Mouse (Mus musculus) heart, embryonic 11.5 days (tissue): ENCODE measurements at regions not wholly inside any gene's neighbourhood (a gene's known extent, or its start where the extent isn't known, plus 50 kb on each side); places are given as distances from the start of the nearest gene placed in this dataset.

Experiments used
- ATAC-seq: fragments of 200-750 bp; cut with Nextera tagmentation; replicated peaks from 2 replicates; pipeline ENCODE4 v1.8.0; 2017; ENCODE audit warnings: moderate library complexity; ENCODE audit not compliant: insufficient number of reproducible peaks, low FRiP score, low TSS enrichment
- H3K27ac ChIP-seq: fragments of 300-500 bp; sonication (generic); 2 replicates; pipeline ENCODE4 v1.5.1; 2014; ENCODE audit warnings: mild to moderate bottlenecking, low read depth, low read length
- H3K27me3 ChIP-seq: fragments of 300-500 bp; sonication (generic); 2 replicates; pipeline ENCODE4 v1.6.1; 2014; ENCODE audit warnings: mild to moderate bottlenecking, low read length, mixed read lengths; ENCODE audit not compliant: control insufficient read depth, insufficient read depth
- H3K36me3 ChIP-seq: fragments of 300-500 bp; sonication (generic); 2 replicates; pipeline ENCODE4 v1.6.1; 2014; ENCODE audit warnings: mild to moderate bottlenecking, low read length, moderate library complexity, mixed read lengths; ENCODE audit not compliant: control insufficient read depth, insufficient read depth
- H3K4me1 ChIP-seq: fragments of 300-500 bp; sonication (generic); 2 replicates; pipeline ENCODE4 v1.6.1; 2014; ENCODE audit warnings: low read length; ENCODE audit not compliant: control insufficient read depth, insufficient read depth
- H3K4me2 ChIP-seq: fragments of 300-500 bp; sonication (generic); 2 replicates; pipeline ENCODE4 v1.6.1; 2014; ENCODE audit warnings: mild to moderate bottlenecking, moderate library complexity
- H3K4me3 ChIP-seq: fragments of 300-500 bp; sonication (generic); 2 replicates; pipeline ENCODE4 v1.5.1; 2014; ENCODE audit warnings: low read depth, low read length
- H3K9ac ChIP-seq: fragments of 300-500 bp; sonication (generic); 2 replicates; pipeline ENCODE4 v1.6.1; 2014; ENCODE audit warnings: mild to moderate bottlenecking, low read depth, low read length, moderate library complexity
- H3K9me3 ChIP-seq: fragments of 300-500 bp; sonication (generic); replicated peaks from 2 replicates; pipeline ENCODE4 v1.6.1; 2016; ENCODE audit warnings: low read length; ENCODE audit not compliant: control insufficient read depth
- whole genome bisulfite sequencing: fragments of 180-500 bp; shearing (Covaris S2); extraction: QIAGEN DNeasy Blood & Tissue Kit; methylation state at CpG from one replicate; pipeline ENCODE4 v1.1.7; 2014; ENCODE audit not compliant: insufficient replicate concordance; 5-methylcytosine and 5-hydroxymethylcytosine counted together

DNA sequence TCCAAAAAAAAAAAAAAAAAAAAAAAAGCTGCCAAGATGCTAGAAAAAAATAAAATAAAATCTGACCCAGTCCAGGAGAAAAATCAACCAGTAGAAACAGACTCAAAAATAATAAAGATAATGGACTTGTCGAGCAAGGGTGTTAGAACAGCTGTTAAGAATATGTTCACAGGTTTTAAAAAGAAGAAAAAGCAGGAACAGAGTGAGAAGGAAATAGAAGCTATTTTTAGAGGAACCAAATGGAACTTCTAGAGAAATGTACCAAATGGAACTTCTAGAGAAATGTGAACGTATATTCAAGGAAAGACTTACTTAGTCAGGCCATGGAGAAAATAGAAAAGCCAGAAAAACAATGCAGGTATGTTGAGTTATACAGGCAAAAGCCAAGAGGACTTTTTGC, 662.4 kb upstream of the Jmjd1c start:
- no peak overlapping the region for H3K4me3 ChIP-seq

DNA sequence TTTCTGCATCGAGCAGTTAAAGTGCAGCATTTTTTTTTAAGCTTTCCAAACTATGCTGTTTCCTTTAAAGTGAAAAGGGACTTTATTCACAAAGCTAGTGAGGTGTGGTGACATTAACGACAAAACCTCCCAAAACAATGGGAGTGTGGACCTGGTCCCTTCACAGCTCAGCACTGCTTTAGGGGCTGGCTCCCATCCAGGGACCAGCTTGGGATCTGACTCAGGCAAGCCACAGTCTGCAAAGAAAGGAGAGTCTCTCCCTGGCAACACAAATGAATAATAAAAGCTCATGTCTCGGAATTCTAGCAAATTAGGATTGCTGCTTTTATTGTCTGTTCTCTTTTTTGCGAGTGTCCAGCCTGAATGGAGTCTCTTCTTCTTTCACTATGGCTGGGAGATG, 625.2 kb upstream of the Jmjd1c start:
- Histone ChIP-seq H3K9me3 (no peaks in the 10 kb centered on the region), H3K36me3 (no peaks in the 10 kb centered on the region), H3K4me3 (no peak overlapping the region), H3K4me1 (no peaks in the 10 kb centered on the region), H3K27me3 (no peaks in the 10 kb centered on the region), H3K27ac (no peak overlapping the region), H3K9ac (no peak overlapping the region), H3K4me2 (no peak overlapping the region)
- 75% methylated on average over 4 of the region's 4 CpGs for WGBS
- ATAC-seq, result no peak

More for the DNA sequence above, 662.4 kb upstream of the Jmjd1c start:
- H3K36me3 ChIP-seq, result no peaks in the 10 kb centered on the region
- 68% methylated on average over 2 of the region's 2 CpGs for WGBS
- no peaks in the 10 kb centered on the region for H3K4me1 ChIP-seq
- ATAC-seq, result no peak
- no peaks in the 10 kb centered on the region for H3K9me3 ChIP-seq
- no peak overlapping the region for H3K9ac ChIP-seq
- H3K27ac ChIP-seq, result no peak overlapping the region
- no peak overlapping the region for H3K4me2 ChIP-seq
- no peaks in the 10 kb centered on the region for H3K27me3 ChIP-seq

- Histone ChIP-seq H3K36me3 (no peaks in the 10 kb centered on the region), H3K27ac (no peak overlapping the region), H3K4me1 (no peaks in the 10 kb centered on the region), H3K4me2 (no peak overlapping the region), H3K9me3 (no peaks in the 10 kb centered on the region), H3K4me3 (no peak overlapping the region), H3K27me3 (no peaks in the 10 kb centered on the region), H3K9ac (no peak overlapping the region)
- WGBS, result 74% methylated on average over 4 of the region's 4 CpGs
- ATAC-seq, result no peak
Measured at GRCm38 (mm10) chr10:66472038-66472437, 623.9 kb upstream of the Jmjd1c start.

GRCm38 (mm10) chr10:66475187-66475735, 620.7 kb upstream of the Jmjd1c start:
- Histone ChIP-seq H3K4me3 (no peak overlapping the region), H3K4me1 (no peaks in the 10 kb centered on the region), H3K36me3 (no peaks in the 10 kb centered on the region), H3K9me3 (no peaks in the 10 kb centered on the region), H3K27ac (no peak overlapping the region), H3K9ac (no peak overlapping the region), H3K4me2 (no peak overlapping the region), H3K27me3 (no peaks in the 10 kb centered on the region)
- ATAC-seq, result no peak
- WGBS, result 67% methylated on average over 1 of the region's 1 CpGs

DNA sequence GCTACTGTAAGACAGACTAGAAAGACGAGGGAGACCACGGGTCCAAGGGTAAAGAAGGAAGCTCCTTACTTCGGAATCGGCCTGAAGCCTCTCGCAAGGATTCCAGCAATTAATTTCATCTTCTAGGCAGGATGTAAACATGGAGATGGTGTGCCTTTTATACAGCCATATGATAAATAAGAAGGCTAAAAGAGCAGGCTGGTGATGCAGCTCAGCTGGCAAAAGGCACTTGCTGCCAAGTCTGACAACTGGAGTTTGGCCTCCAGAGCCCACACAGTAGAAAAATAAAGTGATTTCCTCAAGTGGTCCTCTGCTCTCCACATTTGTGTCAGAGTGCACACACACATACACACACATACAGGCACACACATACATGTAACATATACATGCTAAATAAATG, 605.1 kb upstream of the Jmjd1c start:
- Histone ChIP-seq H3K36me3 (no peaks in the 10 kb centered on the region), H3K9me3 (no peaks in the 10 kb centered on the region), H3K4me1 (no peaks in the 10 kb centered on the region), H3K4me3 (no peak overlapping the region), H3K27ac (no peak overlapping the region), H3K4me2 (no peak overlapping the region), H3K9ac (no peak overlapping the region), H3K27me3 (no peaks in the 10 kb centered on the region)
- no peak for ATAC-seq
- 80% methylated on average over 5 of the region's 5 CpGs for WGBS

DNA sequence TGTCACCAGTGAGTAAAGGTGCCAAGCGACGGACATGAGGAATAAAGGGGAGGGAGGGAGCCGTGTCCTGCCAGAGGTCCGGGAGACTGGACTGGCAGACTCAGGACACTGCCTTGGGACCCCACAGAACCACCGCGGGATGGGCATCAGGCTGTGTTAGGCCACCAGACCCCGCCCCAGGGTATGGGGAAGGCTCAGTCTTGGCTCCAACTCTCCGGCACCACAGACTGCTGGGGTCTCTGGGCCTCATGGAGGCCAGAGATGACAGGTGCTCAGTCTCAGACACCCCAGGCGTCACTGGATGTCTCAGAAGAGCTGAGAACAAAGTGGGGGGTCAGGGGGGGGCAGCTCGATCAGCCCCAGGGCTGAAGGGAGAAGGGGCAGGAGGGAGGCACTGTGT, 604.1 kb upstream of the Jmjd1c start:
- H3K4me2 ChIP-seq, result no peak overlapping the region
- 56% methylated on average over 10 of the region's 10 CpGs for WGBS
- ATAC-seq, result no peak
- H3K9me3 ChIP-seq, result no peaks in the 10 kb centered on the region
- no peak overlapping the region for H3K27ac ChIP-seq
- H3K4me1 ChIP-seq, result no peaks in the 10 kb centered on the region
- H3K36me3 ChIP-seq, result no peaks in the 10 kb centered on the region
- no peaks in the 10 kb centered on the region for H3K27me3 ChIP-seq
- H3K9ac ChIP-seq, result no peak overlapping the region
- H3K4me3 ChIP-seq, result no peak overlapping the region

- no peak overlapping the region for H3K4me3 ChIP-seq
- no peak overlapping the region for H3K4me2 ChIP-seq
- no peaks in the 10 kb centered on the region for H3K36me3 ChIP-seq
- no peak overlapping the region for H3K9ac ChIP-seq
- H3K27me3 ChIP-seq, result no peaks in the 10 kb centered on the region
- WGBS, result 78% methylated on average over 5 of the region's 5 CpGs
- no peaks in the 10 kb centered on the region for H3K9me3 ChIP-seq
- no peak for ATAC-seq
- H3K4me1 ChIP-seq, result no peaks in the 10 kb centered on the region
- H3K27ac ChIP-seq, result no peak overlapping the region
Measured at GRCm38 (mm10) chr10:66539846-66540245, 556.1 kb upstream of the Jmjd1c start.

DNA sequence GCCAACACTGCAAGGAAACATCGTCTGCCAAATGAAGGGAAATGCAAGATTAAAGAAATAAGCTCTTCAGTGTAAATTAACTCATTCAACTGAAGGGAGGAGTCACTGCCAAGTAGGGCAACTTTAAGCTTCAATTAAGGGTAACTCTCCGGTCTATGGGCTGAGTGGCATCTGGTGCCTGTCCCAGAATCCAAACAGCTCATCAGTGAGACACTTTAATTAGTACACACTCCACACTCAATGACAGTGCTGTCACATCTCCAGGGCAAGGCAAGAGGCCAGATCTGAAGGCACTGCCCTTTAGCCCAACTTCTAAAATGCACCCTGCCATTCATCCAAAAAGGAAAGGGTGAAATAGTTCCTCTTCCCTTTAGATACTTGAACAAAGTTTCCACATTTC, 549.3 kb upstream of the Jmjd1c start:
- Histone ChIP-seq H3K4me1 (no peaks in the 10 kb centered on the region), H3K27ac (no peak overlapping the region), H3K4me2 (no peak overlapping the region), H3K9ac (no peak overlapping the region), H3K4me3 (no peak overlapping the region), H3K36me3 (no peaks in the 10 kb centered on the region), H3K27me3 (no peaks in the 10 kb centered on the region), H3K9me3 (no peaks in the 10 kb centered on the region)
- no peak for ATAC-seq
- 62% methylated on average over 2 of the region's 2 CpGs for WGBS

GRCm38 (mm10) chr10:66547660-66548059, 548.3 kb upstream of the Jmjd1c start:
- no peak for ATAC-seq
- no peaks in the 10 kb centered on the region for H3K4me1 ChIP-seq
- 60% methylated on average over 3 of the region's 3 CpGs for WGBS

More at GRCm38 (mm10) chr10:66547660-66548059, 548.3 kb upstream of the Jmjd1c start:
- H3K9me3 ChIP-seq, result no peaks in the 10 kb centered on the region
- H3K36me3 ChIP-seq, result no peaks in the 10 kb centered on the region
- no peaks in the 10 kb centered on the region for H3K27me3 ChIP-seq
- no peak overlapping the region for H3K27ac ChIP-seq
- H3K4me2 ChIP-seq, result no peak overlapping the region
- no peak overlapping the region for H3K4me3 ChIP-seq
- no peak overlapping the region for H3K9ac ChIP-seq
